Mouse (Mus musculus) heart, postnatal 25 days (tissue): ENCODE measurements around the gene Dthd1. TPM values are rescaled to one million over a fixed set of nuclear protein-coding genes. Genes with fewer than 3 reads are reported as not detected.

Source experiments
- DNase-seq: peaks from one replicate; pipeline ENCODE4 v3.0.0; 2022; ENCODE audit warnings: low spot score
- intact Hi-C: fragments of 180-260 bp; cut with DNase I; formaldehyde crosslinking; loops from one replicate; pipeline ENCODE4 v1.15.1; 2025
- total RNA-seq, 2 experiments: library from RNA; stranded (reverse); gene quantifications; 2 replicates each; pipeline ENCODE4 v1.2.3; 2021

Dthd1 gene
- total RNA-seq, 2 experiments from 2014 or later = not detected

- intact Hi-C loops = no loop called here
- no peak for DNase-seq
Measured at GRCm38 (mm10) chr5:62857502-62857901, 43.9 kb downstream of the Dthd1 start.

GRCm38 (mm10) chr5:62858282-62858681, 44.7 kb downstream of the Dthd1 start:
- DNase-seq = no peak
- intact Hi-C loops = no loop called here

- intact Hi-C loops = no loop called here
- DNase-seq = no peak
Measured at GRCm38 (mm10) chr5:62864348-62864747, 50.7 kb downstream of the Dthd1 start.

GRCm38 (mm10) chr5:62867003-62867402, 53.4 kb downstream of the Dthd1 start:
- intact Hi-C loops = no loop called here
- no peak for DNase-seq

DNA sequence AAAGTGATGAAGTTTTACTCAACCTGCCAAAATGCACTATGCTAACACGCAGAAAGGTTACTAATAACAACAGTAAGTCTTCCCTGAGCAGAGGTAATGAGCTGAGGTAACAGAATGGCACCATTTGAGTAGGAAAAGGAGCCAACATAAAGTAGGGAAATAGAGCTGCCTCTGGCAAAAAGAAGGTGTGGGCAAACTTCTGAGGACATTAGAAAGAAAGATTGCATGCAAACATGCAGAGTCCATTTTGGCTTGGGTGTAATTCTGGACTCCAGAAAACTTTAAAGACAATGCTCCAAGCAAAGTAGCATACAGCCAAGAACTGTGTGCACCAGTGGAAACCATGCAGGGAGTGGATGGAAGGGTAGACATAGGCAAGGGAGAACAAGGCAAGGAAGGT, 65.9 kb downstream of the Dthd1 start:
- intact Hi-C loops = no loop called here
- DNase-seq = no peak

DNA sequence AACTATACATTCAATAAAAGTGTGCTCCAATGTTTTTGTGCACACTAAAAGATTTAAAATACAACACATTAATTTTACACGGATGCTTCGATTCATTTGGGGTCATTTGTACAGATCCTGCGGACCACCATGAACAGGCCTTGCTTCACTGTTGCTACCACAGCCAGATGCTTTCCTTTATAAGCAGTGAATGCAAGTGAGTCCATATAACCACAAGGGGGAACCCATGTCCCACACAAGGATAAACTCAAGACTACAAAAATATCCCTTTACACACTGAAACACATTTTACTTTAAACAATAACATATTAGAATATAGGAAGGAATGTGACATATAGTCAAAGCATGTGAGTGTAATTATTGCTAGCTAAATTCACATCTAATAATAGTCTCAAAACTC, 81.7 kb downstream of the Dthd1 start:
- no peak for DNase-seq
- intact Hi-C loops = loop anchor here (10.0 kb wide), 1 partner anchor 869 kb away; no protein-coding TSS in a partner anchor

GRCm38 (mm10) chr5:62906954-62907353, 93.3 kb downstream of the Dthd1 start:
- intact Hi-C loops = no loop called here

DNA sequence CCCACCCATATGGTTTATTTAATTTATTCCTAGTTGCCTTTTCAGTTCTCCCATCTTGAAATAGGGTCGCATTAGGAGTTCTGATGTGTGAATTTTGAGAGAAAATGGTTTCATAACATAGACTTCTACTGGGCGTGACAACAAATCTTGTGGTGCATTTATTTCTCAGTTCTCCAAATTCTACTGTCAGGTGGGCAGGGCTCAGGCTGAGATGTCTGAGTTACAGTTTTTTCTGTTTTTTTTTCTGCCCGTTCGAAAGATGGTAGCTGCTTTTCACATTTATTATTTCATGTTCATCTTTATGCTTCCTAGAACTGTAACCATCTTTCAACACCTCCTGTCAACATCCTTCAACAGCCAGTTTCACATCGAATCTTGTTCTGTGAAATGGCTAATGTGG, 95.5 kb downstream of the Dthd1 start:
- DNase-seq = no peak
- intact Hi-C loops = no loop called here

More at GRCm38 (mm10) chr5:62906954-62907353, 93.3 kb downstream of the Dthd1 start:
- DNase-seq = no peak

GRCm38 (mm10) chr5:62924616-62925015, 111.0 kb downstream of the Dthd1 start:
- intact Hi-C loops = no loop called here
- no peak for DNase-seq

Other genes starting within 250 kb of the Dthd1 start
- gene Arap2, start 47.7 kb upstream of the Dthd1 start, total RNA-seq = 1 to 10 TPM; 7.3 to 8.2 TPM